Mouse (Mus musculus) left cerebral cortex, adult 2 months (tissue): ENCODE data around the gene Pros1. TPM values are rescaled to one million over a fixed set of nuclear protein-coding genes. Genes with fewer than 3 reads are reported as not detected.

ENCODE experiments used
- DNase-seq, 2 experiments: peaks; one replicate each; pipeline ENCODE4 v3.0.0; 2021 to 2022; ENCODE audit warnings: low spot score in 2 of 2, mixed read lengths in 1 of 2; ENCODE audit errors: extremely low spot score in 1 of 2
- H3K27ac ChIP-seq: fragments of 200-600 bp; 2 replicates; pipeline ENCODE4 v1.8.1; 2022
- H3K4me3 ChIP-seq: fragments of 200-600 bp; 2 replicates; pipeline ENCODE4 v1.8.1; 2022
- CTCF ChIP-seq: fragments of 200-600 bp; IDR thresholded peaks from 2 replicates; pipeline ENCODE4 v1.8.1; 2022; ENCODE audit warnings: antibody characterized with exemption, mild to moderate bottlenecking, moderate library complexity
- intact Hi-C: fragments of 180-260 bp; cut with DNase I; formaldehyde crosslinking; loops from one replicate; pipeline ENCODE4 v1.15.1; 2025
- total RNA-seq, 2 experiments: library from RNA; stranded (reverse); gene quantifications; 2 replicates each; pipeline ENCODE4 v1.2.3; 2021

Gene Pros1
- total RNA-seq, 2 experiments from 2014 or later, result 8.7 to 9.4 TPM

DNA sequence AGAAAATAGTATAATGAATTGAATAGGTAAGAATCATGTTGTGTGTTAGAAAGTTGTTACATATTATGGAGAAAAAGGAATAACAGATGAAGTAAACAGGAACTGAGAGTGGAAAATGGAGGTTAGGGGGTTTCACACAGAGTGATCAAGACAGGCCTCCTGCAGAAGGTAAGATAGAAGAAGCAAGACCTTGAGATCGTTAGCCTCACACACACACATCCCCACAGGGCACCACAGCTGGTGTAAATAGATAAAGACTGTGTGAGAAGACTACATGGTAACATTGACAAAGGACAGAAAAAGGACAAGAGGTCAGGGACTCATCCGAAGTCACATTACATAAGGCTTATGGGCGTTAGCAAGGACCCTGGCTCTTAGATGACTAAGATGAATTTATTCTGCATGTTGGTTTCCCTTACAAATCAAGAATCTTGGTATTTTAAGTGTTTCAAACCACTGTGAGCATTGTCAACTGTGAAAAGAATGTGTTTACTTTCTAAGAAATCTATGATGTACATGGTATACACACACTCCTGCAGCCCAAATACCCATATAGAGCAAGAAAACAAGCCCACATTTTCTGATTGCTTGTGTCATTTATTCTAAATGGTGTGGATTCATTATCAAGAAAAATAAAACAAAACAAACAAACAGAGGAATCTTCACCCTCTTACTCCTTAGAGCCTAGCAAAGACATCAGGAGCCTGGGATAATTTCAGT, 19.9 kb upstream of the Pros1 start:
- Histone ChIP-seq H3K4me3 (no peak overlapping the region), H3K27ac (no peak overlapping the region)
- DNase-seq, result no peak
- intact Hi-C loops, result no loop called here
- TF ChIP-seq CTCF, result no peak

- Histone ChIP-seq H3K27ac (no peak overlapping the region), H3K4me3 (peak overlapping the region; percentile 89)
- no peak for TF ChIP-seq CTCF
- intact Hi-C loops, result no loop called here
- DNase-seq, result no peak
Measured at GRCm38 (mm10) chr16:62845341-62845740, 8.8 kb upstream of the Pros1 start.

- no peak for TF ChIP-seq CTCF
- peak within 1 kb of the TSS; percentile 89 for H3K4me3 ChIP-seq
- intact Hi-C loops, result no loop called here
- peak within 1 kb of the TSS; percentile 77 for H3K27ac ChIP-seq
- peak; percentile 87 to 93 for DNase-seq
Measured at GRCm38 (mm10) chr16:62846498-62847312, 7.4 kb upstream of the Pros1 start, which contains the start of gene Arl13b. Arl13b (minus strand) TSS chr16:62847040.

DNA sequence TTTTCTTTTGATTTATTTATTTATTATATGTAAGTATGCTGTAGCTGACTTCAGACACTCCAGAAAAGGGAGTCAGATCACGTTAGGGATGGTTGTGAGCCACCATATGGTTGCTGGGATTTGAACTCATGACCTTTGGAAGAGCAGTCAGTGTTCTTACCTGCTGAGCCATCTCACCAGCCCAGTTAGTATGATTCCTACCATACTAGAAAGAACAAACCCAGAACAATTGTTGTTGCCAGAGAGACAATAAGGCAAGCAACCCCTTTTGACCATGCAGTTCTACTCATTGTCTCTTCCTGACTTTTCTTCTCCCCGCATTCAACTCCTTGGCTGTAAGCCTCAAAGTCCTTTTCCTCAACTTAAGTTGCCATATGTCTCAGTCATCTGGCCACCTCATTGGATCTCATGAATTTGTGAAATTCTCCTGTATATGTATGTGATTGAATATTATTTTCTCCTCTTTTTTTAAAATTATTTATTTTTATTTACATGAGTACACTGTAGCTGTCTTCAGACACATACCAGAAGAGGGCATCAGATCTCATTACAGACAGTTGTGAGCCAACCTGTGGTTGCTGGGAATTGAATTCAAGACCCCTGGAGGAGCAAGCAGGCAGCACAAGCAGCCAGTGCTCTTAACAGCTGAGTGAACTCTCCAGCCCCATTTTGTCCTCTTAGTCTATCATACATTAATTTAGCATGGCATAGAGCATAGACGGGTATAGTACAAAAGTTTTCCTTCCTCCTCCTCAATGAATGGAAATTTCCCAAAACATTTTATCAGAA, 1.4 kb upstream of the Pros1 start:
- no peak overlapping the region for H3K4me3 ChIP-seq
- DNase-seq, result no peak
- TF ChIP-seq CTCF, result no peak; the same call in 1 of the 2 replicates
- no peak overlapping the region for H3K27ac ChIP-seq
- intact Hi-C loops, result no loop called here

GRCm38 (mm10) chr16:62853611-62854126, 438 bp upstream of the Pros1 start:
- DNase-seq, result no peak
- intact Hi-C loops, result no loop called here

GRCm38 (mm10) chr16:62855385-62855784, 1.3 kb downstream of the Pros1 start:
- no peak for DNase-seq
- H3K27ac ChIP-seq, result no peak overlapping the region
- no peak for TF ChIP-seq CTCF
- intact Hi-C loops, result no loop called here
- no peak overlapping the region for H3K4me3 ChIP-seq

More at GRCm38 (mm10) chr16:62853611-62854126, 438 bp upstream of the Pros1 start:
- Histone ChIP-seq H3K4me3 (peak overlapping the region; percentile 73), H3K27ac (no peak overlapping the region)
- TF ChIP-seq CTCF, result no peak

DNA sequence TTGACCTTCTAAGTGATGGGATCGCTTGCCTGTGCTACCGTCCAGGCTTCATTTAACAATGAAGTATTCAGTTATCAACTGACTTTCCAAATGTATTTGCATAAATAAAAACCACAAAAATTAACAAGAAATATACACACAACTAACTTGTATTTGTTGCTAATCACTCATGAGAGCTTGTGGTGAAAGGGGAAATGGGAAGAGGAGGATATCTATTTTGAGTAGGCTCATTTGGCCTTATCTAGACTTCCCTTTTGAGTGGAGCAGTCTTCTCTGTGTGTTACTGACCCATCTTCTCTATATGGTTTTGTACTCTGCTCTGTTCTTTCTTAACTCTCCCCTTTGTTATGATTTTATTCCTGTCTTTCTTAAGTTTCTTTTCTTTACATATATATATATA, 2.2 kb downstream of the Pros1 start:
- no peak overlapping the region for H3K4me3 ChIP-seq
- intact Hi-C loops, result no loop called here
- TF ChIP-seq CTCF, result no peak
- H3K27ac ChIP-seq, result no peak overlapping the region
- no peak for DNase-seq

GRCm38 (mm10) chr16:62857498-62857897, 3.4 kb downstream of the Pros1 start:
- intact Hi-C loops, result no loop called here
- no peak overlapping the region for H3K4me3 ChIP-seq
- H3K27ac ChIP-seq, result no peak overlapping the region
- TF ChIP-seq CTCF, result no peak
- no peak for DNase-seq

GRCm38 (mm10) chr16:62858018-62858417, 3.9 kb downstream of the Pros1 start:
- DNase-seq, result no peak
- intact Hi-C loops, result no loop called here

DNA sequence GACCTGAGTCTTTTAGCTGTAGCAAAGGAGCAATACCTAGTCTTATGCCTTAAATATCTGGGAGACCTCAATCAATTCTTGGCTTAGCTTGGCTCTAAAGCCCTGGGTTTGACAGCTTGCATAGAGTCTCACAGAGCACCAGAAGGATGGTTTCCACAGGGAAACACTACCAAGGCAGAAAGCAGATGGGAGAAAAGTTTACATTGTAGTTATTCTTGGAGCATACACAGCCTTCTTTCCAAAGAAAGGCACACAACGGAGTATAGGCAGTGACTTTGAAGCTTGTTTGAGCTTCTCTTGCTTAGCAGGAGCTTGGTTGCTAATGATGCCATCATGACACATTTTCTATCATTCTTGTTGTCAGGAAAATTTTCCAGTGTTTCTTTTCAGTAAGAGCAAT, 6.0 kb downstream of the Pros1 start:
- intact Hi-C loops, result no loop called here
- TF ChIP-seq CTCF, result no peak
- DNase-seq, result no peak
- H3K27ac ChIP-seq, result no peak overlapping the region
- no peak overlapping the region for H3K4me3 ChIP-seq

More at GRCm38 (mm10) chr16:62858018-62858417, 3.9 kb downstream of the Pros1 start:
- TF ChIP-seq CTCF, result peak; percentile 59
- Histone ChIP-seq H3K27ac (no peak overlapping the region), H3K4me3 (no peak overlapping the region)

DNA sequence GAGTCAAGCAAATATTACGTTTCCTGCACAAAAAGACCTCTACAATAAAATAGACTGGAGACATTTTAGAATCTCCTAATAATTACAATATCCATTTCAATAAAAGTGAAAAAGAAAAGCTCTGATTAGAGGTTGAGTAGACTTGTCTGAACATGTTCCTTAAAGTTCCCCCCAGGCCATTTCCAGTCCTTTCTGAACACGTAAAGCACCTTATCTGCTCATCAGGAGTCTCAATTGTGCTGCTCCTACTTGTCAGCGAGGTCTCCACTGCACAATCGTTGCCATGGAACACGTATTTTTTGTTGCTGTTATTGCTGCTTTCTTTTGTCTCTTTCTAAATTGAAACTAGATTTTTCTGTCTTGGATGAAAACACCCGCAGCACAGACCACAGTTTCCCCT, 7.3 kb downstream of the Pros1 start:
- no peak for DNase-seq
- intact Hi-C loops, result no loop called here
- Histone ChIP-seq H3K27ac (no peak overlapping the region), H3K4me3 (no peak overlapping the region)
- TF ChIP-seq CTCF, result no peak

DNA sequence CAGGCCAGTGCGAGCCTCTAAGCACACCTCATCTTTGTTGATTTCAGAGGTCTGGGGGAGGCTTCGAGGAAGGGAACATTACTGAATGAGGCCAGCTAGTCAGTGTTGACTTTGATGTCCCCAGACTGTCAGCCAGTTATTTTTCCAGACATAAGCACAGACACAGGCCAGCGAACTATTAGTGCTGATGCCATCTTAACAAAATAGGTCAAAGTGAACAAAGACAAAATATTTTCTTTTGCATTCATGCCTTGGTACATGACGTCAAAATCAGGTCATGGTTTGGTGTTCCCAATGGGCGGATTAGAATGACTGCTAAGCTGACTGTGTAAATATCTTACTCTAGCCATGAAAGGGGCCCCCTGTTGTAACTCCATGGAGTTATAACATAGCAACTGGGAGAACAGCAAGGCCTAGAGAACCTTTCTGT, 18.6 kb downstream of the Pros1 start:
- Histone ChIP-seq H3K4me3 (no peak overlapping the region), H3K27ac (no peak overlapping the region)
- intact Hi-C loops, result no loop called here
- TF ChIP-seq CTCF, result no peak
- DNase-seq, result no peak
